Comparison of ENCODE assay signal across 8 mouse cellular contexts in the genomic region with DNA sequence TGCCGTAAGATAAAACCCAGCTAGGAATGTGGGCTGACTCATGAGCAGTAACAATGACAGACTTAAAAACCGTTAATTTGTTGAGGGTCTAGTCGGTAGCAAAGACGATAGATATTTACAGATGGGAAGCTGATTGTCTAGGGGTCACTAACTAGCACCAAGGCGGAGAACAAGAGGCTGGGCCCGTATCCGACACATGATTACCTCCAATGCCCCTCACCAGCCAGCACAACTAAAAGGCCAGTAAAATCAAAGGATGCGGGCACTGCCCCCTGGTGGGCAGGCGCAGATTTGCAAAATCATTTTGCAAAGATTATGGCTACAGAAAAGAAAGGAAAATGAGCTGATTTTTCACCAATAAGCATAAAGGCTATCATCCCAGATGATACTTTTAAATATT.
DNase-seq lines count a peak whose midpoint lies in the region; ATAC-seq and TF ChIP-seq lines count a peak whose summit lies in the region.

No protein-coding gene starts in this region.

- peak; percentile 59 for TF ChIP-seq CTCF in forebrain, postnatal 0 days (IDR thresholded peaks at IDR 0.05; ENCODE audit: low read depth)

- no peaks in the 10 kb centered on the region for H3K9me3 ChIP-seq in forebrain, postnatal 0 days (ENCODE audit: low read length)
- no peaks in the 10 kb centered on the region for H3K9me3 ChIP-seq in forebrain, embryonic 12.5 days

- H3K4me1 ChIP-seq in forebrain, postnatal 0 days (ENCODE audit: insufficient read depth), result no peaks in the 10 kb centered on the region
- H3K4me1 ChIP-seq in forebrain, embryonic 12.5 days, result no peaks in the 10 kb centered on the region

- whole genome bisulfite sequencing in forebrain, postnatal 0 days, result 47% methylated on average over 9 of the region's 9 CpGs
- 47% methylated on average over 9 of the region's 9 CpGs for WGBS in forebrain, embryonic 12.5 days

- no peaks in the 10 kb centered on the region for H3K36me3 ChIP-seq in forebrain, postnatal 0 days (ENCODE audit: insufficient read depth)
- no peaks in the 10 kb centered on the region for H3K36me3 ChIP-seq in forebrain, embryonic 12.5 days (replicated peaks)

- H3K27me3 ChIP-seq in forebrain, postnatal 0 days (ENCODE audit: insufficient read depth, low read length), result no peaks in the 10 kb centered on the region
- H3K27me3 ChIP-seq in forebrain, embryonic 12.5 days, result no peaks in the 10 kb centered on the region

- no peak overlapping the region for H3K27ac ChIP-seq in forebrain, postnatal 0 days (ENCODE audit: low read depth, low read length)
- no peak overlapping the region for H3K27ac ChIP-seq in forebrain, embryonic 12.5 days

- H3K9ac ChIP-seq in forebrain, postnatal 0 days, result no peak overlapping the region
- no peak overlapping the region for H3K9ac ChIP-seq in forebrain, embryonic 12.5 days

- H3K4me3 ChIP-seq in forebrain, postnatal 0 days (ENCODE audit: low read depth, low read length), result no peak overlapping the region
- no peak overlapping the region for H3K4me3 ChIP-seq in forebrain, embryonic 12.5 days (replicated peaks)

- DNase-seq in forebrain, postnatal 0 days, result peak; percentile 41
- DNase-seq in right cerebral cortex, postnatal 4 days, result peak; percentile 44
- DNase-seq in right cerebral cortex, postnatal 14 days, result no peak
- peak; percentile 58 for DNase-seq in embryo, embryonic 9.5 days (ENCODE audit: extremely low spot score)
- peak; percentile 55 for DNase-seq in kidney, postnatal 10 days
- peak; percentile 59 for DNase-seq in mesoderm, embryonic 11.5 days (ENCODE audit: low read depth, low spot score)

- H3K4me2 ChIP-seq in forebrain, postnatal 0 days (ENCODE audit: low read depth), result no peak overlapping the region
- H3K4me2 ChIP-seq in forebrain, embryonic 12.5 days, result no peak overlapping the region

- ATAC-seq in forebrain, postnatal 0 days, result no peak
- no peak for ATAC-seq in forebrain, embryonic 12.5 days (ENCODE audit: low FRiP score)
- no peak for ATAC-seq in megakaryocyte, adult 5-6 weeks (ENCODE audit: poor library complexity, severe bottlenecking)
